Mouse (Mus musculus) spleen, adult 2 months (tissue): Measurements from ENCODE around the gene Tmem97.

ENCODE experiments used
- CTCF ChIP-seq: fragments of 200-500 bp; IDR thresholded peaks from 2 replicates; pipeline ENCODE4 v1.5.1; 2011; ENCODE audit warnings: mild to moderate bottlenecking, inconsistent platforms; ENCODE audit not compliant: insufficient read depth, insufficient read length, insufficient replicate concordance; ENCODE audit errors: extremely low read depth
- POLR2A ChIP-seq: fragments of 200-500 bp; IDR thresholded peaks from 2 replicates; pipeline ENCODE4 v1.6.1; 2011; ENCODE audit warnings: low read depth, low read length, inconsistent platforms

GRCm38 (mm10) chr11:78499543-78499942 is 51.0 kb downstream of the Tmem97 start:
- TF ChIP-seq CTCF (no peak), POLR2A (no peak)
